ENCODE assay signal across 16 mouse cellular contexts in genomic region chr17:34800781-34801305, GRCm38 (mm10). TPM values are rescaled to one million over a fixed set of nuclear protein-coding genes. Genes with fewer than 3 reads are reported as not detected.
DNase-seq lines count a peak whose midpoint lies in the region; ATAC-seq lines count a peak whose summit lies in the region.
"Not testable (repeated sequence)": the region's sequence is repeated elsewhere in the genome, so short reads cannot be mapped to it uniquely, and the experiment has no call there.
"Had no signal": no experiment of that assay in that cellular context is flagged by ENCODE, and none has a peak within 500 bp of the region (broad histone marks: within the 10 kb centered on the region; RNA-seq: fewer than 3 reads in every experiment).

No protein-coding gene starts in this region.

- DNase-seq in adrenal gland, adult (ENCODE audit: inconsistent age in 2 of 2, low spot score in 1 of 2), result peak; percentile 43 to 79
- peak; percentile 23 to 31 for DNase-seq in adrenal gland, adult 18-20 months (ENCODE audit: low spot score in 2 of 2)
- peak; percentile 32 for DNase-seq in adrenal gland, postnatal 10 days
- DNase-seq in forebrain, embryonic 11.5 days (ENCODE audit: low spot score), result peak; percentile 33
- DNase-seq in heart, adult 11 months, result peak; percentile 85
- peak; percentile 73 for DNase-seq in heart, embryonic 10.5 days (ENCODE audit: low spot score)
- peak; percentile 30 for DNase-seq in testis, postnatal 10 days (ENCODE audit: low spot score)

- H3K27me3 ChIP-seq in forebrain, embryonic 11.5 days (ENCODE audit: control insufficient read depth, insufficient read depth, low read length); heart, embryonic 10.5 days (ENCODE audit: insufficient read depth, poor library complexity, severe bottlenecking); kidney, embryonic 14.5 days (ENCODE audit: control insufficient read depth, insufficient read depth, low read length): not testable (repeated sequence)

- 95% methylated on average over 16 of the region's 16 CpGs for WGBS in forebrain, embryonic 11.5 days
- 87% methylated on average over 16 of the region's 16 CpGs for WGBS in heart, embryonic 10.5 days
- WGBS in kidney, embryonic 14.5 days, result 95% methylated on average over 16 of the region's 16 CpGs

- H3K4me1 ChIP-seq in forebrain, embryonic 11.5 days (replicated peaks; ENCODE audit: control insufficient read depth, insufficient read depth, low read length); heart, embryonic 10.5 days; kidney, embryonic 14.5 days (ENCODE audit: control insufficient read depth, insufficient read depth, low read length): not testable (repeated sequence)

- H3K9ac ChIP-seq in forebrain, embryonic 11.5 days (ENCODE audit: low read length); kidney, embryonic 14.5 days (ENCODE audit: low read depth, low read length): not testable (repeated sequence)

- not testable (repeated sequence) for H3K9me3 ChIP-seq in forebrain, embryonic 11.5 days (ENCODE audit: control insufficient read depth, low read length); heart, embryonic 10.5 days; kidney, embryonic 14.5 days (ENCODE audit: control insufficient read depth, low read length)

- not testable (repeated sequence) for ATAC-seq in forebrain, embryonic 11.5 days (replicated peaks; ENCODE audit: low FRiP score)
- 0 out of 2 replicates have a peak, but pooled peaks have one; percentile 9 for ATAC-seq in kidney, embryonic 14.5 days (ENCODE audit: low FRiP score, low TSS enrichment)

- H3K4me2 ChIP-seq in forebrain, embryonic 11.5 days (ENCODE audit: low read depth, low read length, severe bottlenecking); kidney, embryonic 14.5 days (replicated peaks; ENCODE audit: low read depth, low read length): not testable (repeated sequence)

- H3K4me3 ChIP-seq in forebrain, embryonic 11.5 days (ENCODE audit: low read depth, low read length); heart, embryonic 10.5 days; kidney, embryonic 14.5 days (ENCODE audit: low read length): not testable (repeated sequence)

- not testable (repeated sequence) for H3K36me3 ChIP-seq in forebrain, embryonic 11.5 days (ENCODE audit: control insufficient read depth, insufficient read depth, low read length); heart, embryonic 10.5 days; kidney, embryonic 14.5 days (ENCODE audit: control insufficient read depth, insufficient read depth, low read length)

- not testable (repeated sequence) for H3K27ac ChIP-seq in forebrain, embryonic 11.5 days (ENCODE audit: low read depth, low read length); heart, embryonic 10.5 days; kidney, embryonic 14.5 days (ENCODE audit: low read depth, low read length)

RNA-seq across cellular contexts. Expression of gene Cyp21a1, which starts 3.5 kb away (rescaled TPM):
- total RNA-seq in adrenal gland, adult 18-20 months (2021), result over 10,000 TPM in 1 of 2 experiments, 1,000 to 10,000 TPM in 1; 3,976 to 16,190 TPM
- 1,000 to 10,000 TPM; 2,477 to 2,588 TPM for total RNA-seq in adrenal gland, postnatal 10 days (2021)
- not detected in 2 replicates for polyA plus RNA-seq in forebrain, embryonic 11.5 days (2014; fragmentation: Nextera tagmentation; extraction: Ambion mirVana)
- not detected in 2 replicates for polyA plus RNA-seq in heart, embryonic 10.5 days (2016; fragmentation: Nextera tagmentation; extraction: Ambion mirVana)
- polyA plus RNA-seq in kidney, embryonic 14.5 days (2014; fragmentation: Nextera tagmentation; extraction: Ambion mirVana), result not detected in 2 replicates
- total RNA-seq: CH12.LX, G1E, MEL had no signal
- polyA plus RNA-seq: activated CD4-positive, CD25-positive, alpha-beta regulatory T cell, adult 4 months; C2C12; CD4-positive, CD25-positive, alpha-beta regulatory T cell, adult 4 months; cerebellum, adult 2 months; G1E; Patski had no signal

RNA-seq across cellular contexts. Expression of gene Stk19, which starts 35.9 kb away (rescaled TPM):
- total RNA-seq in adrenal gland, adult 18-20 months (2021), result 10 to 100 TPM; 54.2 to 62.5 TPM
- total RNA-seq in adrenal gland, postnatal 10 days (2021), result 10 to 100 TPM; 31.8 to 33.0 TPM
- 26.3 and 28.3 TPM in 2 replicates for polyA plus RNA-seq in forebrain, embryonic 11.5 days (2014; fragmentation: Nextera tagmentation; extraction: Ambion mirVana)
- polyA plus RNA-seq in heart, embryonic 10.5 days (2016; fragmentation: Nextera tagmentation; extraction: Ambion mirVana), result 22.3 and 22.8 TPM in 2 replicates
- 25.2 and 28.7 TPM in 2 replicates for polyA plus RNA-seq in kidney, embryonic 14.5 days (2014; fragmentation: Nextera tagmentation; extraction: Ambion mirVana)

RNA-seq across cellular contexts. Expression of gene Dxo, which starts 36.0 kb away (rescaled TPM):
- 10 to 100 TPM; 75.5 to 82.1 TPM for total RNA-seq in adrenal gland, adult 18-20 months (2021)
- total RNA-seq in adrenal gland, postnatal 10 days (2021), result 10 to 100 TPM; 45.1 to 52.2 TPM
- 78.5 and 84.9 TPM in 2 replicates for polyA plus RNA-seq in forebrain, embryonic 11.5 days (2014; fragmentation: Nextera tagmentation; extraction: Ambion mirVana)
- 48.1 and 62.2 TPM in 2 replicates for polyA plus RNA-seq in heart, embryonic 10.5 days (2016; fragmentation: Nextera tagmentation; extraction: Ambion mirVana)
- 55.7 and 66.4 TPM in 2 replicates for polyA plus RNA-seq in kidney, embryonic 14.5 days (2014; fragmentation: Nextera tagmentation; extraction: Ambion mirVana)

RNA-seq across cellular contexts. Expression of gene Skiv2l, which starts 49.2 kb away (rescaled TPM):
- 10 to 100 TPM; 60.8 to 65.9 TPM for total RNA-seq in adrenal gland, adult 18-20 months (2021)
- total RNA-seq in adrenal gland, postnatal 10 days (2021), result 10 to 100 TPM; 49.2 to 60.8 TPM
- 53.1 and 55.1 TPM in 2 replicates for polyA plus RNA-seq in forebrain, embryonic 11.5 days (2014; fragmentation: Nextera tagmentation; extraction: Ambion mirVana)
- polyA plus RNA-seq in heart, embryonic 10.5 days (2016; fragmentation: Nextera tagmentation; extraction: Ambion mirVana), result 39.9 and 43.6 TPM in 2 replicates
- polyA plus RNA-seq in kidney, embryonic 14.5 days (2014; fragmentation: Nextera tagmentation; extraction: Ambion mirVana), result 22.8 and 45.9 TPM in 2 replicates

RNA-seq across cellular contexts. Expression of gene Nelfe, which starts 49.3 kb away (rescaled TPM):
- total RNA-seq in adrenal gland, adult 18-20 months (2021), result 10 to 100 TPM; 46.1 to 54.5 TPM
- 10 to 100 TPM; 44.2 to 48.4 TPM for total RNA-seq in adrenal gland, postnatal 10 days (2021)
- 143 and 144 TPM in 2 replicates for polyA plus RNA-seq in forebrain, embryonic 11.5 days (2014; fragmentation: Nextera tagmentation; extraction: Ambion mirVana)
- 89.6 and 104 TPM in 2 replicates for polyA plus RNA-seq in heart, embryonic 10.5 days (2016; fragmentation: Nextera tagmentation; extraction: Ambion mirVana)
- 107 and 119 TPM in 2 replicates for polyA plus RNA-seq in kidney, embryonic 14.5 days (2014; fragmentation: Nextera tagmentation; extraction: Ambion mirVana)

Comparison
In these comparisons a context has a peak if more than half of its experiments do, and no peak if none do; other contexts are left out.
1. DNase-seq: peak in every context shown above with its lines; median percentile 85 in heart, adult 11 months; 73 in heart, embryonic 10.5 days; 61 in adrenal gland, adult; 33 in forebrain, embryonic 11.5 days; 32 in adrenal gland, postnatal 10 days; 30 in testis, postnatal 10 days; 27 in adrenal gland, adult 18-20 months.